ENCODE assay signal across 23 mouse cellular contexts in genomic region chr10:51609741-51610425, GRCm38 (mm10). TPM values are rescaled to one million over a fixed set of nuclear protein-coding genes. Genes with fewer than 3 reads are reported as not detected.
DNase-seq lines count a peak whose midpoint lies in the region; ATAC-seq and TF ChIP-seq lines count a peak whose summit lies in the region.
"Had no signal": no experiment of that assay in that cellular context is flagged by ENCODE, and none has a peak within 500 bp of the region (broad histone marks: within the 10 kb centered on the region; RNA-seq: fewer than 3 reads in every experiment).

No protein-coding gene starts in this region.

- H3K4me1 ChIP-seq in intestine, embryonic 14.5 days (replicated peaks; ENCODE audit: control insufficient read depth, insufficient read depth, low read length), result no peaks in the 10 kb centered on the region
- H3K4me1 ChIP-seq in intestine, embryonic 15.5 days (replicated peaks), result 0 out of 2 replicates have a peak, but pooled peaks cover 7% of the 10 kb centered on the region
- no peaks in the 10 kb centered on the region for H3K4me1 ChIP-seq in intestine, postnatal 0 days (replicated peaks; ENCODE audit: control insufficient read depth, insufficient read depth, low read length)
- H3K4me1 ChIP-seq in small intestine, adult 2 months (ENCODE audit: control insufficient read depth, insufficient read depth, insufficient read length, low read length), result peaks cover 13% of the 10 kb centered on the region; the same call in 1 of the 2 replicates
- no peaks in the 10 kb centered on the region for H3K4me1 ChIP-seq in hindbrain, embryonic 11.5 days (replicated peaks; ENCODE audit: control insufficient read depth, insufficient read depth, low read length)
- H3K4me1 ChIP-seq: embryonic facial prominence, embryonic 10.5 days; embryonic facial prominence, embryonic 12.5 days; forebrain, embryonic 13.5 days; forebrain, embryonic 15.5 days had no signal

- H3K9ac ChIP-seq in intestine, embryonic 14.5 days (ENCODE audit: low read length), result no peak overlapping the region
- H3K9ac ChIP-seq in intestine, embryonic 15.5 days, result no peak overlapping the region
- H3K9ac ChIP-seq in intestine, postnatal 0 days (ENCODE audit: low read depth, low read length), result no peak overlapping the region
- H3K9ac ChIP-seq in hindbrain, embryonic 11.5 days (ENCODE audit: low read depth, low read length), result no peak overlapping the region
- H3K9ac ChIP-seq: embryonic facial prominence, embryonic 12.5 days; forebrain, embryonic 13.5 days; forebrain, embryonic 15.5 days had no signal

- peak; percentile 87 for ATAC-seq in intestine, embryonic 14.5 days (replicated peaks; ENCODE audit: low FRiP score, low TSS enrichment, low read depth)
- ATAC-seq in intestine, embryonic 15.5 days, result peak; percentile 90
- peak; percentile 76 for ATAC-seq in intestine, postnatal 0 days
- ATAC-seq in hindbrain, embryonic 11.5 days (ENCODE audit: low FRiP score), result no peak
- ATAC-seq: forebrain, embryonic 13.5 days; forebrain, embryonic 15.5 days had no signal

- no peak for TF ChIP-seq CTCF in intestine, postnatal 0 days (IDR thresholded peaks at IDR 0.05; ENCODE audit: low read depth)
- no peak for TF ChIP-seq CTCF in small intestine, adult 2 months (IDR thresholded peaks at IDR 0.05; ENCODE audit: extremely low read depth, insufficient read length, insufficient replicate concordance, low read depth, low read length)

- WGBS in intestine, embryonic 14.5 days, result 40% methylated on average over 4 of the region's 4 CpGs
- 32% methylated on average over 4 of the region's 4 CpGs for WGBS in intestine, embryonic 15.5 days
- WGBS in intestine, postnatal 0 days, result 22% methylated on average over 4 of the region's 4 CpGs
- 14% methylated on average over 4 of the region's 4 CpGs for WGBS in small intestine, adult 2 months
- 66% methylated on average over 4 of the region's 4 CpGs for WGBS in hindbrain, embryonic 11.5 days

- TF ChIP-seq POLR2A in small intestine, adult 2 months (IDR thresholded peaks at IDR 0.05; ENCODE audit: low read depth, low read length), result no peak

- no peaks in the 10 kb centered on the region for H3K27me3 ChIP-seq in intestine, embryonic 14.5 days (replicated peaks; ENCODE audit: control insufficient read depth, insufficient read depth, low read length)
- no peaks in the 10 kb centered on the region for H3K27me3 ChIP-seq in intestine, embryonic 15.5 days (replicated peaks)
- no peaks in the 10 kb centered on the region for H3K27me3 ChIP-seq in intestine, postnatal 0 days (replicated peaks; ENCODE audit: control insufficient read depth, insufficient read depth, low read length)
- no peaks in the 10 kb centered on the region for H3K27me3 ChIP-seq in small intestine, adult 2 months (ENCODE audit: control insufficient read depth, insufficient read depth, low read length)
- no peaks in the 10 kb centered on the region for H3K27me3 ChIP-seq in hindbrain, embryonic 11.5 days (ENCODE audit: control insufficient read depth, insufficient read depth, low read length)
- H3K27me3 ChIP-seq: embryonic facial prominence, embryonic 12.5 days; forebrain, embryonic 13.5 days; forebrain, embryonic 15.5 days had no signal

- H3K4me3 ChIP-seq in intestine, embryonic 14.5 days (ENCODE audit: low read depth, low read length), result no peak overlapping the region
- H3K4me3 ChIP-seq in intestine, embryonic 15.5 days (replicated peaks), result no peak overlapping the region
- H3K4me3 ChIP-seq in intestine, postnatal 0 days (ENCODE audit: low read depth, low read length), result no peak overlapping the region
- H3K4me3 ChIP-seq in small intestine, adult 2 months (ENCODE audit: low read depth, low read length), result no peak overlapping the region
- no peak overlapping the region for H3K4me3 ChIP-seq in hindbrain, embryonic 11.5 days (ENCODE audit: low read depth, low read length)
- H3K4me3 ChIP-seq: embryonic facial prominence, embryonic 10.5 days; embryonic facial prominence, embryonic 12.5 days; forebrain, embryonic 13.5 days; forebrain, embryonic 15.5 days had no signal

- no peak overlapping the region for H3K4me2 ChIP-seq in intestine, embryonic 14.5 days (ENCODE audit: low read length)
- H3K4me2 ChIP-seq in intestine, embryonic 15.5 days (replicated peaks), result no peak overlapping the region; the same call in 1 of the 2 replicates
- H3K4me2 ChIP-seq in intestine, postnatal 0 days (replicated peaks; ENCODE audit: low read depth), result peak overlapping the region; percentile 27
- no peak overlapping the region for H3K4me2 ChIP-seq in hindbrain, embryonic 11.5 days (replicated peaks; ENCODE audit: low read depth, low read length)
- H3K4me2 ChIP-seq: embryonic facial prominence, embryonic 12.5 days; forebrain, embryonic 13.5 days; forebrain, embryonic 15.5 days had no signal

- H3K9me3 ChIP-seq in intestine, embryonic 14.5 days (ENCODE audit: control insufficient read depth, low read length), result no peaks in the 10 kb centered on the region
- H3K9me3 ChIP-seq in intestine, embryonic 15.5 days, result no peaks in the 10 kb centered on the region
- no peaks in the 10 kb centered on the region for H3K9me3 ChIP-seq in intestine, postnatal 0 days (ENCODE audit: control insufficient read depth)
- H3K9me3 ChIP-seq in hindbrain, embryonic 11.5 days (ENCODE audit: control insufficient read depth, low read length), result no peaks in the 10 kb centered on the region
- H3K9me3 ChIP-seq: embryonic facial prominence, embryonic 10.5 days; embryonic facial prominence, embryonic 12.5 days; forebrain, embryonic 13.5 days; forebrain, embryonic 15.5 days had no signal

- H3K36me3 ChIP-seq in intestine, embryonic 14.5 days (ENCODE audit: control insufficient read depth, insufficient read depth, low read length), result no peaks in the 10 kb centered on the region
- no peaks in the 10 kb centered on the region for H3K36me3 ChIP-seq in intestine, embryonic 15.5 days
- no peaks in the 10 kb centered on the region for H3K36me3 ChIP-seq in intestine, postnatal 0 days (ENCODE audit: control insufficient read depth, insufficient read depth)
- H3K36me3 ChIP-seq in small intestine, adult 2 months (ENCODE audit: control insufficient read depth, insufficient read depth, low read length), result no peaks in the 10 kb centered on the region
- no peaks in the 10 kb centered on the region for H3K36me3 ChIP-seq in hindbrain, embryonic 11.5 days (ENCODE audit: control insufficient read depth, insufficient read depth, low read length)
- H3K36me3 ChIP-seq: embryonic facial prominence, embryonic 10.5 days; embryonic facial prominence, embryonic 12.5 days; forebrain, embryonic 15.5 days had no signal

- no peak for DNase-seq in intestine, embryonic 14.5 days (ENCODE audit: low spot score)
- no peak for DNase-seq in hindbrain, embryonic 11.5 days (ENCODE audit: low spot score)
- DNase-seq in thymus, postnatal 4 days, result no peak
- no peak for DNase-seq in urinary bladder, postnatal 4 days (ENCODE audit: low spot score in 2 of 2)
- DNase-seq: adrenal gland, adult 2 months; adrenal gland, postnatal 10 days; adrenal gland, postnatal 25 days; cerebellum, adult 11-12 months; cerebellum, adult 2 months; cerebellum, adult 9-10 months; cerebellum, postnatal 10 days; cerebellum, postnatal 25 days had no signal

- H3K27ac ChIP-seq in intestine, embryonic 14.5 days (ENCODE audit: low read depth), result no peak overlapping the region
- 0 out of 2 replicates have a peak overlapping the region, but pooled peaks have one; percentile 23 for H3K27ac ChIP-seq in intestine, embryonic 15.5 days
- H3K27ac ChIP-seq in intestine, postnatal 0 days (ENCODE audit: low read depth, low read length), result no peak overlapping the region
- H3K27ac ChIP-seq in small intestine, adult 2 months (ENCODE audit: insufficient read depth, low read depth, low read length), result peak overlapping the region; percentile 52; the same call in 1 of the 2 replicates
- no peak overlapping the region for H3K27ac ChIP-seq in hindbrain, embryonic 11.5 days (ENCODE audit: low read depth, low read length)
- H3K27ac ChIP-seq: embryonic facial prominence, embryonic 10.5 days; embryonic facial prominence, embryonic 12.5 days; forebrain, embryonic 13.5 days; forebrain, embryonic 15.5 days had no signal

RNA-seq across cellular contexts. Expression of gene Fam162b, which starts 19.6 kb away (rescaled TPM):
- 23.5 and 28.8 TPM in 2 replicates for polyA plus RNA-seq in intestine, embryonic 14.5 days (2014; fragmentation: Nextera tagmentation; extraction: Ambion mirVana)
- polyA plus RNA-seq in intestine, embryonic 15.5 days (2015; fragmentation: Nextera tagmentation; extraction: Ambion mirVana), result 12.4 and 14.5 TPM in 2 replicates
- 5.7 and 7.0 TPM in 2 replicates for polyA plus RNA-seq in intestine, postnatal 0 days (2015; fragmentation: Nextera tagmentation; extraction: Ambion mirVana)
- 1.1 TPM in 1 of 2 replicates, not detected in the other for polyA plus RNA-seq in small intestine, adult 2 months (2012; rRNA removed)
- polyA plus RNA-seq in hindbrain, embryonic 11.5 days (2014; fragmentation: Nextera tagmentation; extraction: Ambion mirVana), result 2.1 and 4.5 TPM in 2 replicates
- polyA plus RNA-seq: adrenal gland, adult 2 months; C2C12; cerebellum, adult 2 months; cortical plate, adult 2 months had no signal

RNA-seq across cellular contexts. Expression of gene Gprc6a, which starts 21.4 kb away (rescaled TPM):
- not detected in 2 replicates for polyA plus RNA-seq in intestine, embryonic 14.5 days (2014; fragmentation: Nextera tagmentation; extraction: Ambion mirVana)
- not detected in 2 replicates for polyA plus RNA-seq in intestine, embryonic 15.5 days (2015; fragmentation: Nextera tagmentation; extraction: Ambion mirVana)
- polyA plus RNA-seq in intestine, postnatal 0 days (2015; fragmentation: Nextera tagmentation; extraction: Ambion mirVana), result 0.07 TPM in 1 of 2 replicates, not detected in the other
- polyA plus RNA-seq in small intestine, adult 2 months (2012; rRNA removed), result not detected in 2 replicates
- polyA plus RNA-seq in hindbrain, embryonic 11.5 days (2014; fragmentation: Nextera tagmentation; extraction: Ambion mirVana), result not detected in 2 replicates
- polyA plus RNA-seq: adrenal gland, adult 2 months; C2C12; cerebellum, adult 2 months; cortical plate, adult 2 months; embryonic facial prominence, embryonic 12.5 days; embryonic facial prominence, embryonic 14.5 days; forebrain, embryonic 11.5 days; forebrain, embryonic 13.5 days; forebrain, embryonic 15.5 days had no signal

Comparison
In these comparisons a context has a peak if more than half of its experiments do, and no peak if none do; other contexts are left out.
1. H3K27ac ChIP-seq: peak in intestine, embryonic 15.5 days (single experiment) and small intestine, adult 2 months (single experiment); none in intestine, embryonic 14.5 days (single experiment), intestine, postnatal 0 days (single experiment) and hindbrain, embryonic 11.5 days (single experiment).